Mouse (Mus musculus) cerebellum, adult (tissue): ENCODE data around the gene Dcbld2.

ENCODE experiments used
- ATAC-seq: cut with Nextera tagmentation; 2 replicates; pipeline ENCODE4 v1.9.2; 2017; ENCODE audit warnings: mild to moderate bottlenecking, moderate library complexity, mixed read lengths; ENCODE audit not compliant: insufficient number of reproducible peaks, low FRiP score, low TSS enrichment

Gene Dcbld2

DNA sequence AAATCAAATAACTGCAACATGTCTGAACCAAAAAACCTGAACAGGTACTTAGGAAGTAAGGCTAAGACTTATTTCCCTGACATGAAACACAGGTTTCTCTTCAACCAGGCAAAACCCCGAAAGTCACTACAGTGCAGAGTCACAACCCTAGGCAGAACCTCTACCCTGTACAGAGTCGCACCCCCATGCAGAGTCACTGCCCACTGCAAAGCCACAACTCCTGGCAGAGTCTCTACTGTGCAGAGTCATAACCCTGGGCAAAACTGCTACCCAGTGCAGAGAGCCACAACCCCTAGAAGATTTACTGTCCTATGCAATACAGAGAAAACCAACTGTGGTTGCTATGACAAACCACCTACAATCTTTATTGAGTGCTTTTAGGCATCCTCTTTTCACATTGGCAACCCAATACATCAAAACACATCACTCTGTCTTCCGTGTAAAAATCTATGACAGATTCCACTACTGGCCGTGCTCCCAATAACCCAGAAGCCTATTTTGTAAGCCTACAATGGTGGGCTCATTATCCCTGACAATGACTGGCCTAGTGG is 71.7 kb downstream of the Dcbld2 start:
- no peak for ATAC-seq

DNA sequence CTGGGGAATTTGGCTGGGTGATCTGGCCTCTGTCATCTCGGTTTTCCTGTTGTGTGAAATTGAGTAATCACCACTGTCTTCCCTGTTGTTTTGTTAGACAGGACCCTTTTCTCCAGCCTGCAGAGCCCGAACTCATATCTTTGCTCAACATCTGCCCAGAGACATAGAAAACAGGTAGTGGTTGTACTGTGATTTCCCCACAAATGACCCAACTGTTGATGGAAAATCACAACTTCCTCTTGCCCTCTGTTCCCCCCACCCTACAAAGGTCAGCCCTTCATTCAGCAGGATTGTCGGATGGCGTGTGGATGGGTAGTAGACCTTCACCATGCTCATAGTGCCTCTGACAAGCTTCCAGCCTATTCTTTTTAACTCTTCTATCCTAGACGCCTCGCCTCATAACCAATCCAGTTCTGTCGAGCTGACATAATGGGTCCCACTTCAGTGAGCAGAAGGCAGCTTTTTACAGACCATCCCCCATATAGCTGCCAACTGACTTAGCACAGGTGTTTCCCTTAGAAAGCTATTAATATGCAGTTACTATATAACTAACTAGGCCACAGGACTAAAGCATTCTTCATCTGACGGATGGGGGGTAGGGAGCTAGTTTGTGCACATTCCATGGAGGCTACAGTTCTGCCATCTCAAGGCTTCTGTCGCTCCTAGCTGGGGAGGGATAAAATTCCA is 73.1 kb downstream of the Dcbld2 start:
- ATAC-seq, result no peak

DNA sequence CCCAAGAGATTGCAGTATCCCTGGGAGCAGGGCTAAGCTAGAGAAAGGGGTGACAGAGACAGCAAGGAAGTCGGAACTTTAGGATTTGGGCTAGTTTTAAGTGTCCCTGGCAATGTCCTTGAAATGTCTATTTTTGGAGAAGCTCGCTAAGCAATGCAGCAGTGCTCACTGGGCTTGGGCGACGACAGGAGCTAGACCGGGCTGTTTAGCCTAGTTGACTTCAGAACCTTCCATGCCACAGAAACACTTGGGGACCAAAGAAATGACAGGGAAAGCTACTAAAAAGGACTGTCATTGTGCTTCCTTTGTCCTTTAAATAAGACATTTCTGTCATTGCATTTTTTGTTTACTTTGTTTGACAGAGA is 73.6 kb downstream of the Dcbld2 start:
- no peak for ATAC-seq

DNA sequence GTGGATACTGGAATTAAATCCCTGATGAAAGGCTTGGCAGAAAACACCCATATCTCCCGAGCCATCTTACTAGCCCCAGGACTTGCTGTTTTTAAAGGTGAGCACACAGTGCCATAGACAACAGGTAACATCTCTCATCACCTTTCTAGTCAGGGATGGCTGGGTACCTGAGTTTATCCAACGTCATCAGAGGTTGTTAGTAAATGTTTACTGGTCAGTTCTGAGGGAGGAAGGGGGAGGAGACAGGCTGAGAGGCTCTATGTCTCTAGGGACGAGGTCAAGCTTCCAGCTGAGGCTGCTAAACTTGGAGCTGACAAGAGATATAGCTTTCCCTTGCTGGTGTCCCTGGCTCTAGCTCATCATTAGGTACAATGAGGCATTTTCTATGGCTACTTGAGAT is 74.1 kb downstream of the Dcbld2 start:
- no peak for ATAC-seq

DNA sequence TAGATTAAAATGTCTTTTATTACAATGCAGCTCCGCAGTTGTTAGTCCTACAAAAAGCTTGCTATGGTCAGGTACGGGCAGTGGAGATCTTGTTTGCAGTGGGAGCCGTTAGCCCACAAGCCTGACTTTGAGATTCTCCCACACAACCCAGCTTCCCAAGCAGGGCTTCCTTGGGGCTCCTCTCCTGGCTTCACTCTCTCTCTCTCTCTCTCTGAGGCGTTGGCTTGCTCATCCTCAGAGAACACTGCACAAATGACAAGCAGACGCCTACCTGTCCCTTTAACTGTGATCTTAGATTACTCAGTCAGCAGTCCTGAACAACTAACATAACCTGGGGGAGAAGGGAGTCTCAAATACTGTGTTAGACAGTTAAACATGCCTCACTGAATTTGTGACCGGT is 79.6 kb downstream of the Dcbld2 start:
- no peak for ATAC-seq

DNA sequence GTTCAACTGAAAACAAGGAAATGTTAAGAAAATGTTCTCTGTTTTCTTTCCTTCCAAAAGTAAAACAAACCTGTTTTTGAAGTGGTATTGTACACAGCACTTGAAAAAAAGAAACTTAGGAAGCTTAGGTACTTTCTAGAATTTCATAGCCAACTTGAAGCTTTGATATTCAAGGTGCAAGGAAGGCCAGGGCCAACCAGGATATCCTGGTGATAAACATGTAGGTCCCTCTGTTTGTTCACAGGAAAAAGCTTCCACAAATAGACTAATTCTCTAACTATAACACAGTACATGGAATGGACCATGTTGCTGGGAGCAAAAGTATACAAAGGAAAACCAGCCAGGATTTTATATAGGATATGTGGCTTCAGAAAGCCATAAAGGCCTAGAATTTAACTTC is 88.5 kb downstream of the Dcbld2 start:
- ATAC-seq, result no peak

DNA sequence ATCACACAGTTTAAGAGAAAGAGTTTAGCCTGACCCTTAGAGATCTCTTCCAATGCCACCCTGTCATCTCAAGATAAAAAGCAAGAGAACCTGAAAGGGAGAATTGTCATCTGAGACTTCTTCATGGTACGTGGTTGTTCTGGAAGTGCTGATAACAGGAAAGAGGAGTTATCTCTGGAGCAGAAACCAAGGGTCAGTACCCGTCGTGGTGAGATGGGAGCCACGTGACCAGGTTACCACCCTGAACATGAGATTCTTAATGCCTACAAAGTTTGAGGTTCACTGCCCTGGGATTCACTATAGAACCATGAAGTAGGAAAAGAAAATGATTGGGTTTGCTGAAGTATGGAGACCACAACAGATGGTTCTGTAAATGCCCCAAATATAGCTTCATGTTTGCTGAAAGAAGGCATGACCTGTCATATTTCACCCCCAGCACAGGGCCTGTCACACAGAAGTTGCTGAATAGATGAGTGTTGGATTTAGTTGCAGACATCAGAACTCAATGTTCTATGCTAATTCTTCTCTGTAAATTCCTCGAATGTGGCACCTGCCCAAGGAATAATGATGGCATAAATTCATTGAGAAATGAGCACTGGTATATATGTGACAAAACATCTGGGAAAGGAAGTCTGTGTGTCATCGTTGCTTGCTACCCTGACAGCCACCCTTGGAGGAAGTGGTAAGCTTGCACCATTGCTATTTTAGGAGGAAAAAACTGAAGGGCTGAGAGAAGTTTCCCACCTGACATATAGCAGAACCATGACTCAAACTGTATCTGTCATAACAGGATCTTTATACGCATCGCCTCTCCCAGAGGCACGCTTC is 89.9 kb downstream of the Dcbld2 start:
- ATAC-seq, result no peak

DNA sequence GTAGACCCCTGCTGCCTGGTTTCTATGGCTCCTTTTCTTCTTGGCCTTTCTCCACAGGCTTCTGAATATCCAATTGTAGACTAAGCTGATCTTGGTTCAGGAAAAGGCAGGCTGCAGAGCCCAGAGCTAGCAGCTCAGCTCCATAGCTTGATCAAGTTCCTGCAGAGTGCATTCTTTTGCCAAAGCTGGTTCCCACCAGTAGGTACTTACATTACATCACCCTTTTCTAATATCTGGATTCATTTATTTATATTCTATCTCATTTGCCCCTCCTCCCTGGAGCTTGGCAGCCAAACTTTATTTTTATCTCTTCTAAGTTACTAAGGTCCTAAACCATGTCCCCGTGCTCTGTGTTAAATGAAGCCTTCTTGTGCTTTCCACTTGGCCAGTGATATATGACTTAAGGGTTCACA is 90.9 kb downstream of the Dcbld2 start:
- ATAC-seq, result no peak

DNA sequence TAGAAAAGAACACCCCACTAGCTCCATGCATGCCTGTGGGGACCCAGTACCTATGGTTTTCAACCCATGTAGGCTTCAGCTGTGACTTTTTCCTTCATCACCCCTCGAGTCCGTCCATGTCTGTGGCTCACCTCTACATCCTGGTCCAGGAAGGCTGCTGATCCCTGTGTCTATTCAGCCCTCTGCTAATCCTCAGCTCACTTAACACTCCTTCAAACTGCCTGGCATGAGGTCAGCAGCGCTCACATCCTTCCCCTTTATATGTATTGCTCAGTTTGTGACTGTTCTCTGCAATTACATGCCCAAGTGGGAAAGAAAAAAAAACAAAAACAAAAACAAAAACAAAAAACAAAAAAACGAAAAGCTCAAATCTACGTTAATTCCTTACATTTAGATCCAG is 91.4 kb downstream of the Dcbld2 start:
- ATAC-seq, result no peak

DNA sequence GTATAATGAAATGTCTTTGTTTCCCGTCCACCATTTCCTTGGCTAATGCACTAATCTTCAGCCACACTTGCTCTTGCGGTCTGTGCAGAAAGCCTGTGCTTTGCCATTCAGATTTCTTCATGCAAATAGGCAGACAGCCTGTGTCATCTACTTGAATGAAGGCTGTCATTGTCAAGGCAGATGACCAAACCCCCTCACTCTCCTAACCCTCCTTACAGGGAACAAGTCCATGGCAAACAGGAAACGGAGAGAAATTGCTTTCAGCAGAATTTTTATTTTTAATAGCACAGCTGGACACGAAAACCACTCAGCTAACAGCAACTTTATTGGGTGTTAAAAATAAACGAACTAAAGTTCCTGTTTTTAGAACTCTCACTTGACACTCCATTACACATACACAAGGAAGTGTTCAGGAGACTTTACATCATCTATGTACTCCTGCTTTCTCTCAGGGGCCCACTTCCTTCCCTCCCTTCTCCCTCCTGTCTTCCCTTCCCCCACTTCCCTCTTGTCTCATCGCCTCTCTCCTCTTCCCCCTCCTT is 93.6 kb downstream of the Dcbld2 start:
- ATAC-seq, result no peak

DNA sequence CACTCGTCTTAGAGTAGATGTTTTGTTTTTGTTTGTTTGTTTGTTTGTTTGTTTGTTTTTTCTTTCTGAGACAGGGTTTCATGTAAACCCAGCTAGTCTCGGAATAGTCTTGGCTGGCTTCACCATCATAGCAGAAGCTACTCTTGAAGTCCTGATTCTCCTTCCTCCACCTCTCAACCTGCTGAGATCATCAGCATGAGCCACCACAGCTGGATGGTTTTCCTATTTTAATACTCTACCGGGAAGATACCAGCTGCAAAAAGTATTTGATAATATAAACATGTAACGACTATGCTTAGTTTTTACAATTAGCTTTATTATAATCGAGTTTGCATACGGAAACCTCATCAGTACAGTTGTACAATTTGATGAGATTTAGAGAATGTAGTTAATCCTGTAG is 94.3 kb downstream of the Dcbld2 start:
- ATAC-seq, result no peak

DNA sequence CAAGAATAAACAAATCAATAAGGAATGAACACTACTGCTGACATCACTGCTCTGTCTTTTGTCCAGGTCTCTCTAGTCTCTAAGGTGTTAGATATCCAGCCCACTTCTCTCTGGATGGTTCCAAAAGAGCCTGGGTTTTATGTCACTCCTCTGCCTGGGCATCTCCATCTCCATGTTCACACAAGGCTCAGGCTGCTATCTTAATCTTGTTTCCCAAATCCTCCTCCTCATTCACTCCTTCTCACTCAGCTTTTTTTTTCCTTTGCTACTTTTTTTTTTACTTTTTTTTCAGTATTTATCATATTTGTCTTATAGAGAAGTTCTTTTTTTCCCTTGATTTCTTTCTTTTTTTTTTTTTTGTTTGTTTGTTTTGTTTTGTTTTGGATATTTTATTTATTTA is 96.7 kb downstream of the Dcbld2 start:
- ATAC-seq, result no peak

DNA sequence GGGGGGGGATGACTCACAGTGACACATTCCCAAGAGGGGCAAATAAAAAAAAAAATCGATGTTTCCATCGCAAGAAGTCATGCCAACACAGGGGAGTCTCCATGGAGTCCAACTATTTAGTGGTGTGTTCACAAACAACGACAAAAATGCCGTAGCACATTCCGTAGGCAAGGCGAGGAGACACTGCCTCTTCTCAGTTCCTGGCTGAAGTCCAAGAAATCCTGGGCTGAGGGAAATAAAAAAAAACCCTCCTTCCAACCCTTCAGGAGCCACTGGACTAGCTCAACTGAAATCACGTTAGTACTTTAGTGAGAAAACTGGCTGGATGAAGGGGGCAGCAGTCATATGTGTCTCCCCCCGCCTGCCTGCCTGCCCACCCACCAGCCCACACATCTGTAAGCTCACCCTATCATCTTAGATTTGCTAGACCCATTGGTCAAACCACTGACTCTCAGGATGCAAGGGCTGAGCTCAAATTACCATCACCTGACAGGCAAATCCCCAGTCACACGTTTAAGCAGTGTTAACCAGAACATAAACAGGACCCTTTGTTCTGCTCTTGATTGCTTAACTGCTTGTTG is 104.0 kb downstream of the Dcbld2 start:
- ATAC-seq, result no peak

DNA sequence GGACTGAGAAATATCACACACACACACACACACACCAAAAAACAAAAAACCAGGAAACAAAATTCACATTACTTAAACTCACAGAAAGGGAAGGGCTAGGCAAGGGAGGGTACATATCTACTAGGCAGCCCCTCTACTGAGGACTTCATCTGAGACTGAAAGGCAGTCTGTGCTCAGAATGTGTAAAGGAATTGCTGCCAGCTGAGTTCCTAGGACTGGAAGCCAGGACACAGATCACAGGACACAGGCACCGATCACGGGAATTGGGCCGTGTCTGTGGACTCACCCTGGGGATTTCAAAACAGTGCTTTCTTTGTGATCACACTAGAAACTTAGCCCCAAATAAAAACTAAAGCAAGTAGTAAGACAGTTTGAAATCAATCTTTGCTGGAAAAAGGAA is 104.6 kb downstream of the Dcbld2 start:
- no peak for ATAC-seq

DNA sequence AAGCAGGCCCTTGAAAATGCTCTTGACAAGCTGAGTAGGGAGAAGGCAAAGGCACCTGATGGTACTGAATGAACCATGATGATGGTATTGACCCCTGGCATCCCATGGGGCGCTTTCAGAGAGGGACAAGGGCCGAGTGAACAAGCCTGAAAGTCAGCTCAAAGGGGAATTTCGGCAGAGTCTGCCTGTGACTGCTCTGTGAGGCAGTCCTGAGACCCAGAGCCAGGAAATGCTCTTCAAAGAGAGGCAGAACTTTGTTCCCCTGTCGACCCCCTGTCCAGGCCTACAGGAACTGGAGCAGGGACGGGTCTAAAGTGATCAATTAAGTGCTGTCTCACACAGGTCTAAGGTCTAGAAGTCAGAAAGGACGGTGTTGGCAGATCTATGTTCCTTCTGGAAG is 105.5 kb downstream of the Dcbld2 start:
- ATAC-seq, result no peak

DNA sequence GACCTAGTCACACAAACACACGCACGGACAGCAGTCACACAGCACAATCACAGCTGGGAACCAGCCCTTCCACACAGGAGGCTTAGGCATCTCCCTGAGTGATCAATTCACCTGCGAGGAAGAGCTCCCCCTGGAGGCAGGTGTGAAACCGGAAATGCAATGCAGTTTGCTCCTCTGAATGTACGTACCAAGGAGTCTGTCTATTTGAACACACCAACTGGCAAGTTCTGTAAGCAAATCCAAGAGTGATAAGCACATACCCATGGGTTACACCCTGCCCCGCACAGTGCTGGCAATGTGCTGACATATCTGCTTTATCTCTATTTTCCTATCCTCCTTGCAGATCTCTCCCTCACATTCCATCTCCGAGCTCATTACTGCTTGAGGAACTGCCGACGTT is 106.3 kb downstream of the Dcbld2 start:
- ATAC-seq, result no peak

DNA sequence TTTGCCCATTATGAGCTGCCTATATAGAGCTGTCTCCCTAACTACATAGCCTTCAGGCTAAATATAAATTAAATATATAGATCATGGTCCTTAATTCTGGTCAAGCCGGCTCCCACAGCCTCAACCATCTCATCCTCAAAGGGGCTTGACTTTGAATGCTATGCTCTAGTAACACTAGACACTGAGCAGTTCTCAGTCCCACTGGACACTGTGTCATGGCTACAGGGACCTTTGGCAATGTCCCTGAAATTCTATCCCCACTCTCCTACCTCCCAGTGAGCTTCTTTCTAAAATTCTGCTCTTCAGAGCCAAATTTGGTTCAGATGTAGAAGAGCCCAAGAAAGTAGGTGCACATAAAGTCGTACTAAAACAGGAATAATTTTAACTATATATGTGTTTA is 107.9 kb downstream of the Dcbld2 start:
- no peak for ATAC-seq

DNA sequence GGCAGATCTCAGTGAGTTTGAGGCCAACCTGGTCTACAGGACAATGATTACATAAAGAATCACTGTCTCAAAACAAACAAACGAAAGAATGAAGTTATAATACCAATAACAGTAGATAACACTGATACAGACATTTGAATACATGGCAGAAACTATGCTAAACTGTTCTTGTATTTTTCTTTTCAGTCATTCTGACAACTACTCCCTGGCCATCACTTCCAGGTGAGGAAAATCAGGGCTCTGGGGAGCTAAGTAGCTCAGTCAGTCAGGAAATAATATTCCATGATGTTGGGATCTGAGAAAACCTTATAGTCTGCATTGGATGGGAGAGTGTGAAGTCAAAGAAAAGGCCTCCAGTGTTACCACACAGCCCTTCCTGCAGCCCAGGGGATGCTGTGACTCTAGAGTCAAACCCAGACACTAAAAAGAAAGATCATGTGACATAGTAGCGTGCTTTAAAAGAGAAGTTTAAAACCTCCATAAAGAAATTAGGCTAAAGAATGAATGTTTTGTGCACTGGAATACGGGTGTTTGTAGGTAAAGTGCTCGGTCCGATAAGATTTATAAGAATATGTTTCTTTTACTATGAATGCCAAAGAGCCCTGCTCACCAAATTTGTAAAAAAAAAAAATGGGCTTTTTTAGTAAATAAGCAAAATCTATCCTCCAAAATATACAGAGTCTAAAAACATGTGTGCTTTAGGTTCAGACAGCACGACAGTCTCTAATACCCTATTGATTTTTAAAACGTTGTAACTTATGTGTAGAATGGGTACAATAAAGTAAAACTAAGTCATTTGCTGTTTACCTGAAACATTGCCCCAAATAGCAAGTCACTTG is 108.9 kb downstream of the Dcbld2 start:
- no peak for ATAC-seq
